Mouse (Mus musculus) megakaryocyte, embryonic 14.5 days (primary cell): Measurements from ENCODE around the gene Mfn1.

ENCODE experiments used
- FLI1 ChIP-seq: IDR thresholded peaks from 2 replicates; pipeline ENCODE4 v1.6.1; 2012; ENCODE audit warnings: low read length, inconsistent platforms, mixed read lengths
- GATA1 ChIP-seq: IDR thresholded peaks from 3 replicates; pipeline ENCODE4 v1.6.1; 2012; ENCODE audit warnings: mixed read lengths, low read length, inconsistent platforms, borderline replicate concordance

DNA sequence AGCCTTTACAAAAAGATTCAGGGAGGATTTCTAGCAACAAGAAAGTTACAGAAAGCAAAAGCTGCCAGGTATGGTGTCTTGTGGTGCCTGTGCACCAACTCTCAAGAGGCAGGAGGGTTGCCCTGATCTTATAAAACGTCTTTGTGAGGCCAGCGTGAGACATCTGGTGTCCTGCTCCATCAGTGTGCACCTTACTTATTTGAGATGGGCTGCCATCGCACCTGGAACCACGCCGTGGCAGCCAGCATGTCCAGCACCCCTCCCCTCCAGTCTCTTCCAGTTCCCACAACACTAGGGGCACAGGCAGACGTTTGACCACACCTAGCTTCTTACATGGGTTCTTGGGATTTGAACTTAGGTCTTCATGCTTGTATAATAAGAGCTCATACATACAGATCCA, 41.1 kb upstream of the Mfn1 start:
- no peak for TF ChIP-seq FLI1
- TF ChIP-seq GATA1: no peak
